Mouse (Mus musculus) NIH3T3 (cell line): ENCODE measurements around the gene Rusc1.
"Not testable (repeated sequence)": the region's sequence is repeated elsewhere in the genome, so short reads cannot be mapped to it uniquely, and the experiment has no call there.

Experiments
- DNase-seq: peaks from one replicate; pipeline ENCODE4 v3.0.0-alpha.2; 2012; ENCODE audit warnings: low read depth

The Rusc1 gene

GRCm38 (mm10) chr3:89091811-89092508 is 1.2 kb downstream of the Rusc1 start:
- no peak for DNase-seq

- DNase-seq = peak; percentile 90
Measured at GRCm38 (mm10) chr3:89090694-89091655, 2.1 kb downstream of the Rusc1 start.

GRCm38 (mm10) chr3:89089882-89090591 is 3.1 kb downstream of the Rusc1 start:
- peak; percentile 90 for DNase-seq

GRCm38 (mm10) chr3:89088974-89089373 is 4.1 kb downstream of the Rusc1 start:
- DNase-seq = no peak

GRCm38 (mm10) chr3:89087338-89088110 is 5.6 kb downstream of the Rusc1 start:
- DNase-seq = peak; percentile 76

- no peak for DNase-seq
Measured at GRCm38 (mm10) chr3:89084654-89085190, 8.4 kb downstream of the Rusc1 start.

- no peak for DNase-seq
Measured at GRCm38 (mm10) chr3:89084133-89084532, 9.0 kb downstream of the Rusc1 start.

- not testable (repeated sequence) for DNase-seq
Measured at GRCm38 (mm10) chr3:89082287-89082686, 10.8 kb downstream of the Rusc1 start.

- no peak for DNase-seq
Measured at GRCm38 (mm10) chr3:89077383-89077782, 15.7 kb downstream of the Rusc1 start.

- no peak for DNase-seq
Measured at GRCm38 (mm10) chr3:89067265-89067664, 25.8 kb downstream of the Rusc1 start.

GRCm38 (mm10) chr3:89061696-89062095 is 31.4 kb downstream of the Rusc1 start:
- DNase-seq = no peak

GRCm38 (mm10) chr3:89058783-89059182 is 34.3 kb downstream of the Rusc1 start:
- peak; percentile 58 for DNase-seq

GRCm38 (mm10) chr3:89058361-89058760 is 34.8 kb downstream of the Rusc1 start:
- no peak for DNase-seq

GRCm38 (mm10) chr3:89043359-89043758 is 49.8 kb downstream of the Rusc1 start:
- DNase-seq = no peak
